Mouse (Mus musculus) cerebellum, adult 9-11 months (tissue): ENCODE data around the gene Scn1b.
A peak's percentile ranks its signal among the peaks of the same experiment; 100 is the strongest.

Experiments
- DNase-seq: peaks from one replicate; pipeline ENCODE4 v3.0.0; 2022

The Scn1b gene

GRCm38 (mm10) chr7:31149271-31149670, 22.5 kb upstream of the Scn1b start:
- DNase-seq = no peak

- DNase-seq = peak; percentile 72
These were observed 22.0 kb upstream of the Scn1b start for GRCm38 (mm10) chr7:31148756-31149155.

- no peak for DNase-seq
These were observed 21.3 kb upstream of the Scn1b start for GRCm38 (mm10) chr7:31148086-31148485.

- no peak for DNase-seq
These were observed 18.9 kb upstream of the Scn1b start for GRCm38 (mm10) chr7:31145596-31146160.

- no peak for DNase-seq
These were observed 18.1 kb upstream of the Scn1b start for GRCm38 (mm10) chr7:31144886-31145285.

- DNase-seq = no peak
These were observed 14.1 kb upstream of the Scn1b start for GRCm38 (mm10) chr7:31140941-31141340.

- DNase-seq = no peak
These were observed 13.5 kb upstream of the Scn1b start for GRCm38 (mm10) chr7:31140302-31140701.

GRCm38 (mm10) chr7:31139765-31140164, 13.0 kb upstream of the Scn1b start:
- DNase-seq = peak; percentile 73

GRCm38 (mm10) chr7:31135717-31136116, 8.9 kb upstream of the Scn1b start:
- DNase-seq = no peak

- no peak for DNase-seq
These were observed 5.1 kb upstream of the Scn1b start for GRCm38 (mm10) chr7:31131866-31132265.

- DNase-seq = peak; percentile 76
These were observed 4.0 kb upstream of the Scn1b start for GRCm38 (mm10) chr7:31130841-31131240.

GRCm38 (mm10) chr7:31130197-31130596, 3.4 kb upstream of the Scn1b start:
- peak; percentile 68 for DNase-seq

GRCm38 (mm10) chr7:31128157-31128705, 1.4 kb upstream of the Scn1b start:
- DNase-seq = peak; percentile 73

- DNase-seq = peak; percentile 82
These were observed 522 bp downstream of the Scn1b start for GRCm38 (mm10) chr7:31126211-31126751.

- DNase-seq = peak; percentile 92
These were observed 1.7 kb downstream of the Scn1b start for GRCm38 (mm10) chr7:31125116-31125515.

- DNase-seq = peak; percentile 63
These were observed 2.4 kb downstream of the Scn1b start for GRCm38 (mm10) chr7:31124381-31124780.

- peak; percentile 75 for DNase-seq
These were observed 3.1 kb downstream of the Scn1b start for GRCm38 (mm10) chr7:31123697-31124096.

- peak; percentile 96 for DNase-seq
These were observed 3.9 kb downstream of the Scn1b start for GRCm38 (mm10) chr7:31122641-31123631.

GRCm38 (mm10) chr7:31119556-31119955, 7.2 kb downstream of the Scn1b start:
- peak; percentile 57 for DNase-seq

GRCm38 (mm10) chr7:31118486-31118885, 8.3 kb downstream of the Scn1b start:
- DNase-seq = peak; percentile 83

- DNase-seq = peak; percentile 81
These were observed 9.3 kb downstream of the Scn1b start for GRCm38 (mm10) chr7:31117465-31117864.

- peak; percentile 75 for DNase-seq
These were observed 10.1 kb downstream of the Scn1b start for GRCm38 (mm10) chr7:31116721-31117145.

GRCm38 (mm10) chr7:31115587-31116043, 11.2 kb downstream of the Scn1b start:
- peak; percentile 85 for DNase-seq
